Mouse (Mus musculus) kidney, postnatal 0 days (tissue): Measurements from ENCODE around the gene Chac1. TPM values are rescaled to one million over a fixed set of nuclear protein-coding genes. Genes with fewer than 3 reads are reported as not detected.

Source experiments
- ATAC-seq: fragments of 200-750 bp; cut with Nextera tagmentation; replicated peaks from 2 replicates; pipeline ENCODE4 v1.8.0; 2017; ENCODE audit warnings: low read depth, moderate number of reproducible peaks, moderate TSS enrichment, moderate library complexity; ENCODE audit not compliant: low FRiP score
- DNase-seq: peaks from one replicate; pipeline ENCODE4 v3.0.0-alpha.2; 2016; ENCODE audit warnings: low spot score
- H3K27ac ChIP-seq: fragments of 300-500 bp; sonication (generic); 2 replicates; pipeline ENCODE4 v1.5.1; 2014; ENCODE audit warnings: mild to moderate bottlenecking
- H3K27me3 ChIP-seq: fragments of 300-500 bp; sonication (generic); 2 replicates; pipeline ENCODE4 v1.6.1; 2014; ENCODE audit warnings: low read length, mixed read lengths; ENCODE audit not compliant: insufficient read depth
- H3K36me3 ChIP-seq: fragments of 300-500 bp; sonication (generic); 2 replicates; pipeline ENCODE4 v1.6.1; 2014; ENCODE audit warnings: low read length, mixed read lengths; ENCODE audit not compliant: insufficient read depth
- H3K4me1 ChIP-seq: fragments of 300-500 bp; sonication (generic); replicated peaks from 2 replicates; pipeline ENCODE4 v1.6.1; 2014; ENCODE audit warnings: antibody characterized with exemption, low read length, mixed read lengths; ENCODE audit not compliant: insufficient read depth
- H3K4me2 ChIP-seq: fragments of 300-500 bp; sonication (generic); 2 replicates; pipeline ENCODE4 v1.6.1; 2014; ENCODE audit warnings: mild to moderate bottlenecking, low read length, moderate library complexity, mixed read lengths
- H3K4me3 ChIP-seq: fragments of 300-500 bp; sonication (generic); replicated peaks from 2 replicates; pipeline ENCODE4 v1.5.1; 2014; ENCODE audit warnings: low read depth, low read length
- H3K9ac ChIP-seq: fragments of 300-500 bp; sonication (generic); 2 replicates; pipeline ENCODE4 v1.6.1; 2014; ENCODE audit warnings: low read depth, low read length
- H3K9me3 ChIP-seq: fragments of 300-500 bp; sonication (generic); replicated peaks from 2 replicates; pipeline ENCODE4 v1.6.1; 2016; ENCODE audit warnings: low read length, inconsistent platforms, mixed read lengths
- CTCF ChIP-seq: IDR thresholded peaks from 2 replicates; pipeline ENCODE4 v1.5.1; 2016; ENCODE audit warnings: antibody characterized with exemption, low read depth, mild to moderate bottlenecking, moderate library complexity
- WGBS: fragments of 180-500 bp; shearing (Covaris S2); extraction: QIAGEN DNeasy Blood & Tissue Kit; methylation state at CpG from one replicate; pipeline ENCODE4 v1.1.7; 2014; 5-methylcytosine and 5-hydroxymethylcytosine counted together
- polyA plus RNA-seq: library from polyadenylated mRNA; unstranded; fragments of >200 nt; fragmentation: Nextera tagmentation; extraction: Ambion mirVana; gene quantifications from 2 replicates; pipeline ENCODE4 v1.2.1, GENCODE M21; 2015

Chac1 gene
- polyA plus RNA-seq, 1 experiment from 2014 or later, result 0.64 TPM

- no peaks in the 10 kb centered on the region for H3K36me3 ChIP-seq
- H3K4me2 ChIP-seq, result no peak overlapping the region
- no peak overlapping the region for H3K9ac ChIP-seq
- DNase-seq (no peak), ATAC-seq (no peak)
- H3K4me3 ChIP-seq, result no peak overlapping the region
- WGBS, result 20% methylated on average over 10 of the region's 10 CpGs
- H3K27me3 ChIP-seq, result no peaks in the 10 kb centered on the region
- peak overlapping the region; percentile 42; the same call in 1 of the 2 replicates for H3K27ac ChIP-seq
- H3K9me3 ChIP-seq, result no peaks in the 10 kb centered on the region
- H3K4me1 ChIP-seq, result peaks cover 19% of the 10 kb centered on the region
- TF ChIP-seq CTCF, result no peak
These were observed 37.1 kb upstream of the Chac1 start for GRCm38 (mm10) chr2:119313780-119314479.

GRCm38 (mm10) chr2:119314742-119315310, 36.2 kb upstream of the Chac1 start:
- Histone ChIP-seq H3K27me3 (no peaks in the 10 kb centered on the region), H3K36me3 (no peaks in the 10 kb centered on the region), H3K4me1 (peaks cover 19% of the 10 kb centered on the region), H3K4me3 (no peak overlapping the region), H3K9me3 (no peaks in the 10 kb centered on the region), H3K9ac (no peak overlapping the region), H3K4me2 (no peak overlapping the region), H3K27ac (peak overlapping the region; percentile 42; the same call in 1 of the 2 replicates)
- 77% methylated on average over 12 of the region's 12 CpGs for WGBS
- TF ChIP-seq CTCF, result no peak
- no peak for DNase-seq
- ATAC-seq, result no peak

- Histone ChIP-seq H3K9me3 (no peaks in the 10 kb centered on the region), H3K27ac (peak overlapping the region; percentile 6; the same call in 1 of the 2 replicates), H3K4me1 (peaks cover 30% of the 10 kb centered on the region), H3K9ac (no peak overlapping the region), H3K4me2 (no peak overlapping the region), H3K36me3 (no peaks in the 10 kb centered on the region), H3K27me3 (peaks cover 18% of the 10 kb centered on the region; the same call in 1 of the 2 replicates), H3K4me3 (no peak overlapping the region)
- ATAC-seq, result no peak
- TF ChIP-seq CTCF, result no peak
- DNase-seq, result peak; percentile 9
- WGBS, result 36% methylated on average over 3 of the region's 3 CpGs
These were observed 32.9 kb upstream of the Chac1 start for GRCm38 (mm10) chr2:119318043-119318710.

GRCm38 (mm10) chr2:119320571-119320970, 30.5 kb upstream of the Chac1 start:
- no peak for ATAC-seq
- H3K4me2 ChIP-seq, result no peak overlapping the region

GRCm38 (mm10) chr2:119321771-119322586, 29.1 kb upstream of the Chac1 start:
- peaks cover 40% of the 10 kb centered on the region for H3K4me1 ChIP-seq
- DNase-seq (peak; percentile 21), ATAC-seq (no peak)
- peaks cover 38% of the 10 kb centered on the region for H3K27me3 ChIP-seq
- no peak overlapping the region for H3K9ac ChIP-seq
- TF ChIP-seq CTCF, result no peak
- H3K27ac ChIP-seq, result no peak overlapping the region
- H3K4me3 ChIP-seq, result peak overlapping the region; percentile 20
- 8% methylated on average over 46 of the region's 48 CpGs for WGBS
- H3K9me3 ChIP-seq, result no peaks in the 10 kb centered on the region
- no peaks in the 10 kb centered on the region for H3K36me3 ChIP-seq
- H3K4me2 ChIP-seq, result peak overlapping the region; percentile 43

More at GRCm38 (mm10) chr2:119320571-119320970, 30.5 kb upstream of the Chac1 start:
- H3K4me1 ChIP-seq, result peaks cover 30% of the 10 kb centered on the region
- peaks cover 38% of the 10 kb centered on the region for H3K27me3 ChIP-seq
- H3K9ac ChIP-seq, result no peak overlapping the region
- H3K4me3 ChIP-seq, result no peak overlapping the region
- no peaks in the 10 kb centered on the region for H3K9me3 ChIP-seq
- no peak for DNase-seq
- no peak for TF ChIP-seq CTCF
- H3K36me3 ChIP-seq, result no peaks in the 10 kb centered on the region
- 62% methylated on average over 8 of the region's 8 CpGs for WGBS
- no peak overlapping the region for H3K27ac ChIP-seq
